Mouse (Mus musculus) erythroblast, embryonic 14.5 days (primary cell): ENCODE results near the gene Slc51b.

Source experiments
- GATA1 ChIP-seq: IDR thresholded peaks from 2 replicates; pipeline ENCODE4 v1.6.1; 2012; ENCODE audit warnings: low read length, inconsistent platforms, mixed read lengths
- TAL1 ChIP-seq: IDR thresholded peaks from 3 replicates; pipeline ENCODE4 v1.6.1; 2012; ENCODE audit warnings: low read length, inconsistent platforms, mixed read lengths

DNA sequence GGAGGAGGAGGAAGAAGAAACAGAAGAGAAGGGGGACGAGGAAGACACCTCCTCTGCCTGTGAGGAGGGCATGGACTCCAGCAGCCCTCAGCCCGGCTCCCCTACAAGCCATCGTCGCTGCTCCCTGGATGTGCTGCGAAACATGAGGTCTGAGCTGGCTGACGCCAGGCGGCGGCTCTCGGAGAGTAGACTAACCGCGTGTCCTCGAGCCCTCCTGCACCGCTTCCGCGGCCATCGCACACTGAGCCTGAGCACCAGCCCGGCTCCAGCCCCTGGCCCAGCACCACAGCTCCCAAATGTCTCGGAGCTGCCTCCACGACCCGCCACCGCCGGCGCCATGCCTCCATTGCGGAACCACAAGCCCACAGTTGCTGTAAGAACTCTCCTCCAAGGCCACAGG, 51.0 kb downstream of the Slc51b start:
- TF ChIP-seq TAL1 (no peak), GATA1 (no peak)
